Mouse (Mus musculus) B cell, adult 2 months (primary cell): ENCODE results near the gene Dpp4.

Experiments
- DNase-seq, 2 experiments: peaks; one replicate each; pipeline ENCODE4 v3.0.0; 2022

Gene Dpp4

GRCm38 (mm10) chr2:62412081-62412821, at the start of gene Dpp4:
Gene Dpp4, minus strand, starts transcription at chr2:62412231.
- DNase-seq: peak; percentile 44 to 50

GRCm38 (mm10) chr2:62460815-62461450, 48.9 kb upstream of the Dpp4 start:
- DNase-seq: peak; percentile 32 to 38

GRCm38 (mm10) chr2:62460231-62460710, 48.2 kb upstream of the Dpp4 start:
- DNase-seq: peak; percentile 68 to 77

GRCm38 (mm10) chr2:62459241-62460174, 47.5 kb upstream of the Dpp4 start:
- no peak for DNase-seq

- no peak for DNase-seq
Measured at GRCm38 (mm10) chr2:62458070-62458469, 46.0 kb upstream of the Dpp4 start.

- DNase-seq: no peak
Measured at GRCm38 (mm10) chr2:62454991-62455390, 43.0 kb upstream of the Dpp4 start.

- no peak for DNase-seq
Measured at GRCm38 (mm10) chr2:62454033-62454432, 42.0 kb upstream of the Dpp4 start.

GRCm38 (mm10) chr2:62450364-62450763, 38.3 kb upstream of the Dpp4 start:
- DNase-seq: no peak

- DNase-seq: no peak
Measured at GRCm38 (mm10) chr2:62449692-62450346, 37.8 kb upstream of the Dpp4 start.

GRCm38 (mm10) chr2:62440802-62441544, 28.9 kb upstream of the Dpp4 start:
- DNase-seq: peak; percentile 69 to 75

- no peak for DNase-seq
Measured at GRCm38 (mm10) chr2:62440083-62440482, 28.1 kb upstream of the Dpp4 start.

- DNase-seq: no peak
Measured at GRCm38 (mm10) chr2:62431245-62431795, 19.3 kb upstream of the Dpp4 start.

GRCm38 (mm10) chr2:62425941-62426340, 13.9 kb upstream of the Dpp4 start:
- DNase-seq: no peak

GRCm38 (mm10) chr2:62423343-62423776, 11.3 kb upstream of the Dpp4 start:
- no peak for DNase-seq

GRCm38 (mm10) chr2:62422515-62423342, 10.7 kb upstream of the Dpp4 start:
- no peak for DNase-seq

GRCm38 (mm10) chr2:62421229-62421628, 9.2 kb upstream of the Dpp4 start:
- no peak for DNase-seq

- no peak for DNase-seq
Measured at GRCm38 (mm10) chr2:62420045-62420444, 8.0 kb upstream of the Dpp4 start.

GRCm38 (mm10) chr2:62417233-62417632, 5.2 kb upstream of the Dpp4 start:
- DNase-seq: no peak

- DNase-seq: peak; percentile 62
Measured at GRCm38 (mm10) chr2:62411211-62412080, 585 bp downstream of the Dpp4 start.
